Mouse (Mus musculus): ENCODE data around the gene Klhl22. TPM values are rescaled to one million over a fixed set of nuclear protein-coding genes. Genes with fewer than 3 reads are reported as not detected.
A peak's percentile ranks its signal among the peaks of the same experiment; 100 is the strongest.

The Klhl22 gene
- polyA plus RNA-seq, 1 experiment from 2014 or later: 59.2 TPM

DNA sequence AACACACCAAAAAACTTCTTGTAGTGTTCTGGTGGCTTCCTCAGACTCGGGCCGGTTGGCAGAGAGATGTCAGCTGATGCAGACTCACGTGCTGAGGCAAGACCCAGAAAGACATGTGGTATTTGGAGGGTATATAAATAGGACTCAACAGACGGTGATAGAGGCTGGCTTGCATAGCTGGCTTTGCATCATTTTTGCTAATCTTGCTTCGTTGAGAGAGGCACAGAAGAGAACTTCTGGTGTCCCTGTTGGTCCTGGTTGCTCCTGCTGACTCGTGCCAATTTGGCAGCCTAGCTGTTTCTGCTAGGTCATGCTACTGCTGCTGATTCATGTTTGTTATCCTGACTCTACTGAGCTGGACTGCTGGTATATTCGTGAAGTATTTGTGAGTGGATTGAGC, 9.4 kb downstream of the Klhl22 start:
- H3K4me2 ChIP-seq (ENCODE audit: low read depth, low read length): no peak overlapping the region
- H3K36me3 ChIP-seq (ENCODE audit: control insufficient read depth, insufficient read depth, low read length): peaks cover 5% of the 10 kb centered on the region; the same call in 1 of the 2 replicates
- no peaks in the 10 kb centered on the region for H3K27me3 ChIP-seq (replicated peaks; ENCODE audit: control insufficient read depth, insufficient read depth, low read length)
- no peak overlapping the region for H3K4me3 ChIP-seq (ENCODE audit: low read length)
- no peak for ATAC-seq
- no peak overlapping the region for H3K27ac ChIP-seq (ENCODE audit: low read length)
- no peak overlapping the region for H3K9ac ChIP-seq (ENCODE audit: low read depth, low read length)
- peaks cover 7% of the 10 kb centered on the region; the same call in 1 of the 2 replicates for H3K4me1 ChIP-seq (ENCODE audit: control insufficient read depth, insufficient read depth, low read length)
- H3K9me3 ChIP-seq (ENCODE audit: control insufficient read depth, low read length): no peaks in the 10 kb centered on the region
- WGBS: 83% methylated on average over 7 of the region's 7 CpGs

DNA sequence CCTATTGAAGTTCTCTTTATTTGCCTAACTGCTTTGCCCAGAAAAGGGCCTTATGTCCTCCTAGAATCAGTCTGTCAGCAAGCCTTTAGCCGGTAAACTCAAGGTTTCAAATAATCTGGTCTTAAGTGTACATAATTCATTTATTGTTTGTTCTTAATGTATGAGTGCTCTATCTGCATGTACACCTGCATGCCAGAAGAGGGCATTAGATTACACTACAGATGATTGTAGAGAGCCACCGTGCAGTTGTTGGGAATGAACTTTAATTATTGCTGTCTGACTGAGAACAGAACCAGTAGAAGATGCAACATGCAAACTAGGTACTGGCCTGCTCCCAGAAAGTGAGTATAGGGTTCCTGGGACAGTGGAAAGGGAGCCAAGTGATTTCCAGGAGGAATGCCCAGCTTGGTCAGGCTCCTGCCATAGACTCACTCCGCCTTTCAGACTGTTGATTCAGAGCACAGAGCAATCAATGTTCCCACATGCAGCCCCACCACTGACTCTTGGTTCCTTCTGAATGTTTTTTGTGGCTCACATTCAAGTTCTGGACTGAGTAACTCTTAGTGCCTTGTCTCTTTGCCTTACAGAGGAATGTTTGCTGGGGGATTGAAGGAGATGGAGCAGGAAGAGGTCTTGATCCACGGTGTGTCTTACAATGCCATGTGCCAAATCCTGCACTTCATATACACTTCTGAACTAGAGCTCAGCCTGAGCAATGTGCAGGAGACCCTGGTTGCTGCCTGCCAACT, 11.9 kb downstream of the Klhl22 start:
- no peaks in the 10 kb centered on the region for H3K27me3 ChIP-seq (replicated peaks; ENCODE audit: control insufficient read depth, insufficient read depth, low read length)
- H3K4me2 ChIP-seq (ENCODE audit: low read depth, low read length): no peak overlapping the region
- peaks cover 6% of the 10 kb centered on the region for H3K36me3 ChIP-seq (ENCODE audit: control insufficient read depth, insufficient read depth, low read length)
- H3K4me1 ChIP-seq (ENCODE audit: control insufficient read depth, insufficient read depth, low read length): no peaks in the 10 kb centered on the region
- no peak overlapping the region for H3K27ac ChIP-seq (ENCODE audit: low read length)
- H3K9me3 ChIP-seq (ENCODE audit: control insufficient read depth, low read length): no peaks in the 10 kb centered on the region
- 77% methylated on average over 4 of the region's 4 CpGs for WGBS
- no peak overlapping the region for H3K4me3 ChIP-seq (ENCODE audit: low read length)
- ATAC-seq: no peak
- no peak overlapping the region for H3K9ac ChIP-seq (ENCODE audit: low read depth, low read length)

DNA sequence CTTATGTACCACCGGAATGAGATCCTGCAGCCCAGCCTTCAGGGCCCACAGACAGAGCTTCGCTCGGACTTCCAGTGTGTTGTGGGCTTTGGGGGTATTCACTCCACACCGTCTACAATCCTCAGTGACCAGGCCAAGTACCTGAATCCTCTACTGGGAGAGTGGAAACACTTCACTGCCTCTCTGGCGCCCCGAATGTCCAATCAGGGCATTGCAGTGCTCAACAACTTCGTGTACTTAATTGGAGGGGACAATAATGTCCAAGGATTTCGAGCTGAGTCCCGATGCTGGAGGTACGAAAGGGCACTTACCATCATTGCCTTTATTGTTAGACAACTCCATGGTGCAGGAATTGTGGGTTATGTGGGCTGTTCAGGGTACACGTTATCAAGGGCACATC, 17.4 kb downstream of the Klhl22 start:
- Histone ChIP-seq H3K4me2 (ENCODE audit: low read depth, low read length) (no peak overlapping the region), H3K27me3 (replicated peaks; ENCODE audit: control insufficient read depth, insufficient read depth, low read length) (no peaks in the 10 kb centered on the region), H3K4me3 (ENCODE audit: low read length) (no peak overlapping the region), H3K9ac (ENCODE audit: low read depth, low read length) (no peak overlapping the region), H3K4me1 (ENCODE audit: control insufficient read depth, insufficient read depth, low read length) (no peaks in the 10 kb centered on the region), H3K36me3 (ENCODE audit: control insufficient read depth, insufficient read depth, low read length) (peaks cover 15% of the 10 kb centered on the region), H3K9me3 (ENCODE audit: control insufficient read depth, low read length) (no peaks in the 10 kb centered on the region), H3K27ac (ENCODE audit: low read length) (no peak overlapping the region)
- 68% methylated on average over 11 of the region's 11 CpGs for WGBS
- no peak for ATAC-seq

DNA sequence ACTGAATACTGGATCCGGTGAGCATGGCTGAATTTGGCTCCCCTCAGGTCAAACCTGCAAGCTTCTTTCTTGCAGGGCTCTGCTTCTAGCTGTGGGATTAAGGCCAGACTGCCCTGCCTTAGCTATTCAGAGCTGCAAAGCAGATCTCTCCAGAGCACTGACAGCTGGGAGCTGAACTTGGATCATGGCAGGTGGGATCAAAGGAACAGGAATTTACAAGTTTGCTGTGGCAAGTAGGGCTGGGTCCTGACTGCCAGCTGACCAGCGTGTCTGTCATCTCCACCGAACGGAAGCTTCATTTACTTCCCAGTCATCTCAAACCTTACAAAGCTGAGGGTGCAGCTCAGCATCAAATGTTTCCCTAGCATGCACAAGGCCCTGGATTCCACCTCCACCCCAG, 18.8 kb downstream of the Klhl22 start:
- no peak overlapping the region for H3K9ac ChIP-seq (ENCODE audit: low read depth, low read length)
- no peaks in the 10 kb centered on the region for H3K27me3 ChIP-seq (replicated peaks; ENCODE audit: control insufficient read depth, insufficient read depth, low read length)
- 81% methylated on average over 4 of the region's 4 CpGs for WGBS

DNA sequence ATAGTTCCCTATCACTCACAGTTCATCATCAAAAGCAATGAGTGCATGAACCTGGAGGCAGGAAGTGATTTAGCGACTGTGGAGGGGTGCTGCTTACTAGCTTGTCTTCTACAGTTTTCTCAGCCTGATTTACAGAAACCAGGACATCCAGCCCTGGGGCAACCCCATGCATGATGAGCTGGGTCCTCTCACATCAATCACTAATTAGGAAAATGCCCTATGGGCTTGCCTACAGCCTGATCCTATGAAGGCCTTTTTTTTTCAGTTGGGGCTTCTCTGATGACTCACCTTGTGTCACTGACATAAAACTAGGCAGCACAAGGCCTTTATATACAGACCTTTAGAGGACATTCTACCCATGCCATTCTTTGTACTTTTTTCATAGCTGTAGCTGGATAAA, 20.3 kb downstream of the Klhl22 start:
- Histone ChIP-seq H3K4me3 (ENCODE audit: low read length) (no peak overlapping the region), H3K36me3 (ENCODE audit: control insufficient read depth, insufficient read depth, low read length) (peaks cover 15% of the 10 kb centered on the region), H3K4me2 (ENCODE audit: low read depth, low read length) (no peak overlapping the region), H3K9me3 (ENCODE audit: control insufficient read depth, low read length) (no peaks in the 10 kb centered on the region), H3K27ac (ENCODE audit: low read length) (no peak overlapping the region), H3K4me1 (ENCODE audit: control insufficient read depth, insufficient read depth, low read length) (no peaks in the 10 kb centered on the region), H3K27me3 (replicated peaks; ENCODE audit: control insufficient read depth, insufficient read depth, low read length) (no peaks in the 10 kb centered on the region), H3K9ac (ENCODE audit: low read depth, low read length) (no peak overlapping the region)
- ATAC-seq: no peak
- 75% methylated on average over 1 of the region's 1 CpGs for WGBS

More for the DNA sequence above, 18.8 kb downstream of the Klhl22 start:
- Histone ChIP-seq H3K36me3 (ENCODE audit: control insufficient read depth, insufficient read depth, low read length) (peaks cover 15% of the 10 kb centered on the region), H3K4me2 (ENCODE audit: low read depth, low read length) (no peak overlapping the region), H3K4me3 (ENCODE audit: low read length) (no peak overlapping the region), H3K9me3 (ENCODE audit: control insufficient read depth, low read length) (no peaks in the 10 kb centered on the region), H3K4me1 (ENCODE audit: control insufficient read depth, insufficient read depth, low read length) (no peaks in the 10 kb centered on the region), H3K27ac (ENCODE audit: low read length) (no peak overlapping the region)
- no peak for ATAC-seq

DNA sequence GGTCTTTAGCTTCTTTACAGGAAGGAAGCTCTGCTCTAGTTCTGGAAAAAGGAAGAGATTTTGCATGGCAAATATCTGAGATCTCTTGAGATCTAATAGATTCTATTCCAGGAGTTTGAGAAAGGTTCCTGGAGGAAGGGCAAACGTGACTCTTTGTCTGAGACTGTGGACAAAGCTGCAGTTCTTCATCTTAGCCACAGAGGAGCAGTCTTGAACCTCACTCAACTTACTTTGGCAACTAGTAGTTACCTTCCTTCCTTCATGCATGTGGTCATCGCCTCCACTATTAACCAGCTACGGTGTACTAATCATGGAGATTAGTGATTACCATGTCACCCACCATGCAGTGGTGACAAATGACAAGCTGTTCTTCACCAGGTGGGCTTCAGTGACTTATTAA, 25.9 kb downstream of the Klhl22 start:
- H3K9ac ChIP-seq (ENCODE audit: low read depth, low read length): no peak overlapping the region
- H3K27ac ChIP-seq (ENCODE audit: low read length): no peak overlapping the region
- 0 out of 2 replicates have a peak, but pooled peaks cover 4% of the 10 kb centered on the region for H3K36me3 ChIP-seq (ENCODE audit: control insufficient read depth, insufficient read depth, low read length)
- no peaks in the 10 kb centered on the region for H3K27me3 ChIP-seq (replicated peaks; ENCODE audit: control insufficient read depth, insufficient read depth, low read length)
- H3K4me1 ChIP-seq (ENCODE audit: control insufficient read depth, insufficient read depth, low read length): no peaks in the 10 kb centered on the region
- no peaks in the 10 kb centered on the region for H3K9me3 ChIP-seq (ENCODE audit: control insufficient read depth, low read length)
- WGBS: 58% methylated on average over 3 of the region's 3 CpGs
- H3K4me3 ChIP-seq (ENCODE audit: low read length): no peak overlapping the region
- H3K4me2 ChIP-seq (ENCODE audit: low read depth, low read length): no peak overlapping the region
- no peak for ATAC-seq

DNA sequence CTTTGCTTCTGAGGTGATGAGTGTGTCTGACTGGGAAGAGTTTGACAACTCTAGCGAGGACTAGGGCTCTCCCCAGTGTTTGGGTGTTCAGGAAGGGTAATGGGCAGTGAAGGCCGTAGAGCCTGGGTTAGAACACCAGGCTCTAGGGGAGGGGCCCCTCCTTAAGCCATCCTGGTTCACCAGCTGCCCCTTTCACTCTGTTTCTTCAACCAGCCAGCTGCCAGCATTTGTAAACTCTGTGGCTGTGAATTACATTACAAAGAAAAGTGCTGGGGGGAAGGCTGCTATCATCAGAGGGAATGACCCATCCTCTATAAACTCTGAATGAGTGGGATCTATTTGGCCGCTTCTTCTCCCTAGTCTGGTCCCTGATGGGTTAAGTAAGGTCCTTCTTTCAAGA, 33.3 kb downstream of the Klhl22 start:
- H3K9me3 ChIP-seq (ENCODE audit: control insufficient read depth, low read length): no peaks in the 10 kb centered on the region
- no peak for ATAC-seq
- H3K36me3 ChIP-seq (ENCODE audit: control insufficient read depth, insufficient read depth, low read length): no peaks in the 10 kb centered on the region
- H3K27ac ChIP-seq (ENCODE audit: low read length): no peak overlapping the region
- no peak overlapping the region for H3K4me3 ChIP-seq (ENCODE audit: low read length)
- H3K4me1 ChIP-seq (ENCODE audit: control insufficient read depth, insufficient read depth, low read length): peaks cover 10% of the 10 kb centered on the region
- no peak overlapping the region for H3K9ac ChIP-seq (ENCODE audit: low read depth, low read length)
- no peak overlapping the region for H3K4me2 ChIP-seq (ENCODE audit: low read depth, low read length)
- 69% methylated on average over 3 of the region's 3 CpGs for WGBS
- peaks cover 7% of the 10 kb centered on the region for H3K27me3 ChIP-seq (replicated peaks; ENCODE audit: control insufficient read depth, insufficient read depth, low read length)

DNA sequence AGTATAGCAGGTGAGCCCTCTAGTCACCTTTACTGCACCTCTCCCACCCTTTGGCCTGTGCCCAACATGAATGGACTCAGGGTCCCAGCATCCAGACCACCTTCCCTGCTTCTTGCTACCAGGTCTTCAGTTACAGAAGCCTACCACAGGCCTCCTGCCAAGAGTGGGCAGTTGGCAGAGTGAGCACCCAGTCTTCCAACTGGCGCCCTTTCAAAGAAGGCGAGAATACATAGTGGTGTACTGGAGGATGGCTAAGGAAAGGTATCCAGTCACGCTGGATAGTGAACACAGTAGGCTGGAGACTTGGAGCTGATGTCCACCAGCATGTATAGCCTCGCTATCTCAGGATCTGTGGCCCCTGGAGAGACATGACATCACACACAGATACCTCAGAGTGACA, 34.6 kb downstream of the Klhl22 start:
- H3K4me1 ChIP-seq (ENCODE audit: control insufficient read depth, insufficient read depth, low read length): peaks cover 14% of the 10 kb centered on the region
- no peaks in the 10 kb centered on the region for H3K36me3 ChIP-seq (ENCODE audit: control insufficient read depth, insufficient read depth, low read length)
- WGBS: 90% methylated on average over 4 of the region's 4 CpGs
- H3K27me3 ChIP-seq (replicated peaks; ENCODE audit: control insufficient read depth, insufficient read depth, low read length): peaks cover 12% of the 10 kb centered on the region
- no peak for ATAC-seq
- no peak overlapping the region for H3K4me3 ChIP-seq (ENCODE audit: low read length)
- no peaks in the 10 kb centered on the region for H3K9me3 ChIP-seq (ENCODE audit: control insufficient read depth, low read length)
- no peak overlapping the region for H3K27ac ChIP-seq (ENCODE audit: low read length)
- H3K9ac ChIP-seq (ENCODE audit: low read depth, low read length): no peak overlapping the region
- no peak overlapping the region for H3K4me2 ChIP-seq (ENCODE audit: low read depth, low read length)

DNA sequence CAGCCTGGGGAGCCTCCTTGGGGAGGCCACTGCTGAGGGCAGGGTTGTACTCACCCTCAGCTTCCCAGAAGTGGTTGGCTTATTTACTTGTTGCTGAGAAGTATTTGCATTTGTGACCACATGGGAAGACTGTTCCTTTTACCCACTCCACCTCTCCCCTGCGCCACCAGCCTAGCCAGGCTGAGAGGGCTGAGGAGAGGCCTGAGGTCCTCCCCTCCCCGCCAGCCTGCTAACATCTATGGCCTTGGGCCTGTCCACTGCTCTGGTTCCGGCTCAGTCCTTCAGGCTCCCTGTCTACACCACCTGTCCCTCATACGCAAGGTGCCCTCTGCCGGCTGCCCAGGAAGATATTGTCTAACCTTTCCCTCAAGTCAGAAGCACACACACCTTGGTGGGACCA, 36.2 kb downstream of the Klhl22 start:
- ATAC-seq: no peak
- no peak overlapping the region for H3K27ac ChIP-seq (ENCODE audit: low read length)

DNA sequence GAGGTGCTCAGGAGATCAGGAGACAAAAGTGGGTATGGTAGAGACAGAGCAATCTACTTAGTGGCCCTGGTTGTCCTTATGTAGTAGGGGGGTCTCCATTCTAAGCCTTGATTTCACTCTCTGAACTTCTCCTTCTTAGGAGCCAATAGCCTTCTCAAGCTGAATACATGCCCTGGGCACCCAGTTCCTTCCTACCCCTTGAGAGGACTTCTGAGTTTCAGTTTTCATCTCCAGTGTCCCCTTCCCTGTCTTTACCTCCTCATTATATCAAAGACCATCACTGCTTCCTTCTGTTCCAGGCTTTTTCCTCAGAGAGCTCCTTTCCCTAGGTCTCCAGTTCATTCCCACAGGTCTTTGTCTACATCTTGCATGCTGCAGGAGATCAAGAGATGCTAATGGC, 37.1 kb downstream of the Klhl22 start:
- H3K27ac ChIP-seq (ENCODE audit: low read length): peak overlapping the region; percentile 94
- H3K4me1 ChIP-seq (ENCODE audit: control insufficient read depth, insufficient read depth, low read length): peaks cover 31% of the 10 kb centered on the region
- no peaks in the 10 kb centered on the region for H3K9me3 ChIP-seq (ENCODE audit: control insufficient read depth, low read length)
- peak overlapping the region; percentile 85 for H3K9ac ChIP-seq (ENCODE audit: low read depth, low read length)
- H3K27me3 ChIP-seq (replicated peaks; ENCODE audit: control insufficient read depth, insufficient read depth, low read length): peaks cover 21% of the 10 kb centered on the region
- peak overlapping the region; percentile 89 for H3K4me2 ChIP-seq (ENCODE audit: low read depth, low read length)
- no peak for ATAC-seq
- H3K4me3 ChIP-seq (ENCODE audit: low read length): peak overlapping the region; percentile 71
- no peaks in the 10 kb centered on the region for H3K36me3 ChIP-seq (ENCODE audit: control insufficient read depth, insufficient read depth, low read length)

More for the DNA sequence above, 36.2 kb downstream of the Klhl22 start:
- peaks cover 26% of the 10 kb centered on the region for H3K4me1 ChIP-seq (ENCODE audit: control insufficient read depth, insufficient read depth, low read length)
- no peak overlapping the region for H3K9ac ChIP-seq (ENCODE audit: low read depth, low read length)
- H3K4me3 ChIP-seq (ENCODE audit: low read length): no peak overlapping the region
- H3K4me2 ChIP-seq (ENCODE audit: low read depth, low read length): no peak overlapping the region
- WGBS: 67% methylated on average over 5 of the region's 5 CpGs
- H3K36me3 ChIP-seq (ENCODE audit: control insufficient read depth, insufficient read depth, low read length): no peaks in the 10 kb centered on the region
- H3K9me3 ChIP-seq (ENCODE audit: control insufficient read depth, low read length): no peaks in the 10 kb centered on the region
- peaks cover 18% of the 10 kb centered on the region for H3K27me3 ChIP-seq (replicated peaks; ENCODE audit: control insufficient read depth, insufficient read depth, low read length)

Data from intestine, embryonic 16.5 days (tissue).